Mouse (Mus musculus): ENCODE results near the gene Spi1.

GRCm38 (mm10) chr2:91068872-91069165 lies 13.4 kb upstream of the Spi1 start:
- TF ChIP-seq CTCF (IDR thresholded peaks at IDR 0.05; ENCODE audit: borderline replicate concordance, insufficient read depth, low read length) = no peak
- peak; percentile 49; the same call in 1 of the 2 replicates for TF ChIP-seq POLR2A (IDR thresholded peaks at IDR 0.05; ENCODE audit: low read depth, low read length)

All from embryonic fibroblast, embryonic 13.5 days (primary cell).